Mouse (Mus musculus) thymus, adult 2 months (tissue): ENCODE results near the gene Gcfc2.

ENCODE experiments used
- CTCF ChIP-seq: fragments of 200-500 bp; IDR thresholded peaks from 2 replicates; pipeline ENCODE4 v1.5.1; 2012; ENCODE audit warnings: mild to moderate bottlenecking, control low read depth, low read length, moderate library complexity, borderline replicate concordance; ENCODE audit not compliant: control insufficient read depth, poor library complexity, insufficient read depth; ENCODE audit errors: extremely low read depth
- POLR2A ChIP-seq: fragments of 200-500 bp; IDR thresholded peaks from 2 replicates; pipeline ENCODE4 v1.6.1; 2012; ENCODE audit warnings: mild to moderate bottlenecking, low read length, control low read depth, moderate library complexity; ENCODE audit not compliant: control insufficient read depth, poor library complexity, insufficient read depth; ENCODE audit errors: extremely low read depth

- TF ChIP-seq POLR2A (no peak), CTCF (no peak)
Measured at GRCm38 (mm10) chr6:81911244-81911643, 12.2 kb upstream of the Gcfc2 start.
